ENCODE assay signal across 11 mouse cellular contexts in genomic region chr3:84771980-84772379, GRCm38 (mm10). TPM values are rescaled to one million over a fixed set of nuclear protein-coding genes. Genes with fewer than 3 reads are reported as not detected.
DNase-seq lines count a peak whose midpoint lies in the region; ATAC-seq and TF ChIP-seq lines count a peak whose summit lies in the region.
"Had no signal": no experiment of that assay in that cellular context is flagged by ENCODE, and none has a peak within 500 bp of the region (broad histone marks: within the 10 kb centered on the region; RNA-seq: fewer than 3 reads in every experiment).

No protein-coding gene starts in this region.

- TF ChIP-seq CTCF in G1E (IDR thresholded peaks at IDR 0.05; ENCODE audit: low read depth, low read length), result no peak

- H3K27me3 ChIP-seq in G1E (ENCODE audit: insufficient read depth, low read length), result no peaks in the 10 kb centered on the region
- peaks cover 31% of the 10 kb centered on the region for H3K27me3 ChIP-seq in megakaryocyte, embryonic 14.5 days (replicated peaks)
- no peaks in the 10 kb centered on the region for H3K27me3 ChIP-seq in forebrain, embryonic 13.5 days
- H3K27me3 ChIP-seq: embryonic facial prominence, embryonic 15.5 days had no signal

- no peak overlapping the region for H3K4me2 ChIP-seq in forebrain, embryonic 13.5 days
- H3K4me2 ChIP-seq: embryonic facial prominence, embryonic 15.5 days had no signal

- H3K9me3 ChIP-seq in G1E (replicated peaks), result no peaks in the 10 kb centered on the region
- H3K9me3 ChIP-seq in megakaryocyte, embryonic 14.5 days, result peaks cover 17% of the 10 kb centered on the region
- no peaks in the 10 kb centered on the region for H3K9me3 ChIP-seq in forebrain, embryonic 13.5 days (replicated peaks)
- H3K9me3 ChIP-seq: embryonic facial prominence, embryonic 15.5 days had no signal

- peak overlapping the region; percentile 63; the same call in 1 of the 2 replicates for H3K4me3 ChIP-seq in G1E (ENCODE audit: low read depth, low read length)
- H3K4me3 ChIP-seq in megakaryocyte, embryonic 14.5 days (replicated peaks), result peak overlapping the region; percentile 34
- no peak overlapping the region for H3K4me3 ChIP-seq in forebrain, embryonic 13.5 days
- H3K4me3 ChIP-seq: embryonic facial prominence, embryonic 15.5 days had no signal

- peak; percentile 99 for ATAC-seq in G1E (ENCODE audit: extremely low read depth, insufficient number of reproducible peaks, low FRiP score, poor library complexity, severe bottlenecking)
- peak; percentile 89 for ATAC-seq in granulocyte monocyte progenitor cell, adult 5-6 weeks (replicated peaks; ENCODE audit: poor library complexity, severe bottlenecking)
- no peak for ATAC-seq in forebrain, embryonic 13.5 days

- H3K4me1 ChIP-seq in G1E (ENCODE audit: insufficient read depth, low read depth, low read length), result peaks cover 37% of the 10 kb centered on the region
- H3K4me1 ChIP-seq in megakaryocyte, embryonic 14.5 days, result peaks cover 34% of the 10 kb centered on the region
- H3K4me1 ChIP-seq in forebrain, embryonic 13.5 days, result no peaks in the 10 kb centered on the region

- no peak overlapping the region for H3K27ac ChIP-seq in forebrain, embryonic 13.5 days
- H3K27ac ChIP-seq: embryonic facial prominence, embryonic 15.5 days had no signal

- 65% methylated on average over 2 of the region's 2 CpGs for WGBS in forebrain, embryonic 13.5 days

- no peak overlapping the region for H3K9ac ChIP-seq in forebrain, embryonic 13.5 days
- H3K9ac ChIP-seq: embryonic facial prominence, embryonic 15.5 days had no signal

- DNase-seq in CD4-positive helper T cell, adult 2 months (ENCODE audit: low read depth, low spot score), result peak; percentile 78
- DNase-seq in G1E (ENCODE audit: low spot score), result peak; percentile 69
- DNase-seq in thymus, postnatal 14 days, result no peak
- no peak for DNase-seq in cerebellum, adult 11-12 months
- DNase-seq: cerebellum, adult 9-10 months; kidney, adult 9 months; midbrain, embryonic 14.5 days had no signal

- H3K36me3 ChIP-seq in G1E (replicated peaks), result no peaks in the 10 kb centered on the region
- peaks cover 2% of the 10 kb centered on the region for H3K36me3 ChIP-seq in megakaryocyte, embryonic 14.5 days (replicated peaks; ENCODE audit: low read length)
- H3K36me3 ChIP-seq in forebrain, embryonic 13.5 days (ENCODE audit: poor library complexity, severe bottlenecking), result no peaks in the 10 kb centered on the region
- H3K36me3 ChIP-seq: embryonic facial prominence, embryonic 15.5 days had no signal

RNA-seq across cellular contexts. Expression of gene Fbxw7, which starts 43.1 kb away (rescaled TPM):
- 13.4 and 16.8 TPM in 2 replicates for total RNA-seq in G1E (2014; fragmentation: Nextera tagmentation)
- 24.0 and 27.5 TPM in 2 replicates for total RNA-seq in G1E (2017)
- 5.3 and 5.8 TPM in 2 replicates for polyA plus RNA-seq in G1E (2012)
- total RNA-seq in granulocyte monocyte progenitor cell, adult 5-6 weeks (2014; fragmentation: Nextera tagmentation), result 3.6 and 7.2 TPM in 2 replicates
- total RNA-seq in granulocyte monocyte progenitor cell, adult 5-6 weeks (2017), result 13.3 and 14.8 TPM in 2 replicates
- 2.7 and 3.4 TPM in 2 replicates for polyA plus RNA-seq in megakaryocyte, embryonic 14.5 days (2012; ENCODE audit: insufficient read depth, low replicate concordance)
- 28.1 and 30.1 TPM in 2 replicates for polyA plus RNA-seq in forebrain, embryonic 13.5 days (2015; fragmentation: Nextera tagmentation; extraction: Ambion mirVana)

Comparison
In these comparisons a context has a peak if more than half of its experiments do, and no peak if none do; other contexts are left out.
1. DNase-seq: peak in CD4-positive helper T cell, adult 2 months (single experiment) and G1E (single experiment); none in thymus, postnatal 14 days (single experiment) and cerebellum, adult 11-12 months (single experiment).